Mouse (Mus musculus) forebrain, embryonic 16.5 days (tissue): ENCODE results near the gene Nr1h3. TPM values are rescaled to one million over a fixed set of nuclear protein-coding genes. Genes with fewer than 3 reads are reported as not detected.

Experiments
- ATAC-seq: fragments of 200-750 bp; cut with Nextera tagmentation; 2 replicates; pipeline ENCODE4 v1.8.0; 2017; ENCODE audit warnings: mild to moderate bottlenecking, moderate library complexity
- H3K27ac ChIP-seq: fragments of 300-500 bp; sonication (generic); 2 replicates; pipeline ENCODE4 v1.5.1; 2014; ENCODE audit warnings: low read length, control low read depth
- H3K27me3 ChIP-seq: fragments of 300-500 bp; sonication (generic); replicated peaks from 2 replicates; pipeline ENCODE4 v1.6.1; 2014; ENCODE audit warnings: low read length; ENCODE audit not compliant: control insufficient read depth, insufficient read depth
- H3K36me3 ChIP-seq: fragments of 300-500 bp; sonication (generic); 2 replicates; pipeline ENCODE4 v1.6.1; 2014; ENCODE audit not compliant: control insufficient read depth, insufficient read depth
- H3K4me1 ChIP-seq: fragments of 300-500 bp; sonication (generic); replicated peaks from 2 replicates; pipeline ENCODE4 v1.6.1; 2014; ENCODE audit warnings: low read length; ENCODE audit not compliant: control insufficient read depth, insufficient read depth
- H3K4me2 ChIP-seq: fragments of 300-500 bp; sonication (generic); 2 replicates; pipeline ENCODE4 v1.6.1; 2014; ENCODE audit warnings: mild to moderate bottlenecking, low read length, control low read depth
- H3K4me3 ChIP-seq: fragments of 300-500 bp; sonication (generic); replicated peaks from 2 replicates; pipeline ENCODE4 v1.5.1; 2014; ENCODE audit warnings: mild to moderate bottlenecking, low read length, control low read depth
- H3K9ac ChIP-seq: fragments of 300-500 bp; sonication (generic); replicated peaks from 2 replicates; pipeline ENCODE4 v1.6.1; 2014; ENCODE audit warnings: low read depth, low read length, control low read depth
- H3K9me3 ChIP-seq: fragments of 300-500 bp; sonication (generic); 2 replicates; pipeline ENCODE4 v1.6.1; 2016; ENCODE audit warnings: low read length; ENCODE audit not compliant: control insufficient read depth
- WGBS: fragments of 180-500 bp; shearing (Covaris S2); extraction: QIAGEN DNeasy Blood & Tissue Kit; methylation state at CpG from one replicate; pipeline ENCODE4 v1.1.7; 2014; 5-methylcytosine and 5-hydroxymethylcytosine counted together
- polyA plus RNA-seq: library from polyadenylated mRNA; unstranded; fragments of >200 nt; fragmentation: Nextera tagmentation; extraction: Ambion mirVana; gene quantifications from 2 replicates; pipeline ENCODE4 v1.2.1, GENCODE M21; 2015

Nr1h3 gene
- polyA plus RNA-seq, 1 experiment from 2014 or later, result 2.6 TPM

DNA sequence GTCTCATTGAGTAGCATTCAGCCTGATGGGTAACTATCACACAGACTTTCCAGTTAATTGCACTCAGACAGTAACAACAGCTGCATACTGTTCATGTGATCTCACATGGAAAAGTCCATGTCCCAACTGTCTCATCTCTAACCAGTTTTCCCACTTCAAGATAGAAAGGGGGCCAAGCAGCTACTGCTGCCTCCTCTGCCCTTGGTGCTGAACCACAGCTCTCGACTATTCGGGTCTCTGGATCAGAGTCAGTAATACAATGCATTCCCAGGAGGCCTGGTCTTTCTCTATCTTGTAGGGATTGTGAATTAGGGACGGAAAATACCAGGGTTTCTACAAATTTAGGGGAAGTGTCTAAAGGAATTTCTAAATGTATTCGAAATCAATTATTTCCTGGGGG lies 22.8 kb downstream of the Nr1h3 start:
- no peak overlapping the region for H3K9ac ChIP-seq
- H3K27me3 ChIP-seq, result no peaks in the 10 kb centered on the region
- H3K4me1 ChIP-seq, result peaks cover 28% of the 10 kb centered on the region
- H3K4me2 ChIP-seq, result no peak overlapping the region
- 47% methylated on average over 4 of the region's 4 CpGs for WGBS
- no peak overlapping the region for H3K27ac ChIP-seq
- peaks cover 8% of the 10 kb centered on the region for H3K36me3 ChIP-seq
- ATAC-seq, result no peak
- no peak overlapping the region for H3K4me3 ChIP-seq
- H3K9me3 ChIP-seq, result no peaks in the 10 kb centered on the region

DNA sequence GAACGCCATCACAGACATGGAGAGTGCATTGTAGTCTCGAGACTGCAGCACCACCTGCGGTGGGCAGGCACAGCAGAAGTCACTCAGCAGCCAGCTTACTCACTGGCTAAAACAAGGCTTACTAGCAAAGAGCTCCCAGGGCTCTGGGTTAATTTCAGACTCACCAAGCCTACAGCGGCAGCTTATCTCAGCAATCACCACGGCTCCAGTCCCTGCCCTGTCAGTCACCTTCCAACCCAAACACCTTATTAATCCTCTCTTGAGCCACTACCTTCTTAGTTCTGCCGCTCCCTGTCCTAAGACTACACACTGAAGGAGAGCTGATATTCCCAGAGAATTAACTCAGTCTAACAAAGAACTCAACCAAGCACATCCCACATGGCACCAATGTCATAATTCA lies 26.4 kb downstream of the Nr1h3 start:
- H3K4me2 ChIP-seq, result no peak overlapping the region
- no peak overlapping the region for H3K4me3 ChIP-seq
- 71% methylated on average over 6 of the region's 6 CpGs for WGBS
- H3K9me3 ChIP-seq, result no peaks in the 10 kb centered on the region
- no peak overlapping the region for H3K27ac ChIP-seq
- peaks cover 16% of the 10 kb centered on the region for H3K4me1 ChIP-seq
- H3K27me3 ChIP-seq, result no peaks in the 10 kb centered on the region
- peaks cover 20% of the 10 kb centered on the region for H3K36me3 ChIP-seq
- H3K9ac ChIP-seq, result no peak overlapping the region
- ATAC-seq, result no peak

DNA sequence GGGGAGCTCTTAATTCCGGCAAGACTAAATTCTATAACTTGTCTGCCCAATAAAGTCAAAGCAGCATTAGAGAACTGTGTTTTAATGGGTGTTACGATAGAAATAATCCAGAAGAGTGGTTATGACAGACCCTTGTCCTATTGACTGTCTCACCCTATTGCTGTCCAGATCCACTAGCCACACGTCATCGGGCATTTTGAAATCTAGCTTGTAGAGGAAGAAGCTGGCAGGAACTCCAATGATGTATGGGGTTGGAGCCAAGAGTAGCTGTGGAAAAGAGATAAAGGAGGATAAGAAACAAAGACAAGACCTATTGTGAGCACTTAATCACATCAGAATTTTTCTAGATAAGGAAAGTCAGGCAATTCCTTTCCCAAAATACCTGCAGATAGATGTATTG lies 27.1 kb downstream of the Nr1h3 start:
- WGBS, result 89% methylated on average over 4 of the region's 4 CpGs
- Histone ChIP-seq H3K27ac (no peak overlapping the region), H3K4me1 (peaks cover 9% of the 10 kb centered on the region), H3K9me3 (no peaks in the 10 kb centered on the region), H3K36me3 (peaks cover 22% of the 10 kb centered on the region), H3K27me3 (no peaks in the 10 kb centered on the region), H3K9ac (no peak overlapping the region), H3K4me3 (no peak overlapping the region), H3K4me2 (no peak overlapping the region)
- ATAC-seq, result no peak

DNA sequence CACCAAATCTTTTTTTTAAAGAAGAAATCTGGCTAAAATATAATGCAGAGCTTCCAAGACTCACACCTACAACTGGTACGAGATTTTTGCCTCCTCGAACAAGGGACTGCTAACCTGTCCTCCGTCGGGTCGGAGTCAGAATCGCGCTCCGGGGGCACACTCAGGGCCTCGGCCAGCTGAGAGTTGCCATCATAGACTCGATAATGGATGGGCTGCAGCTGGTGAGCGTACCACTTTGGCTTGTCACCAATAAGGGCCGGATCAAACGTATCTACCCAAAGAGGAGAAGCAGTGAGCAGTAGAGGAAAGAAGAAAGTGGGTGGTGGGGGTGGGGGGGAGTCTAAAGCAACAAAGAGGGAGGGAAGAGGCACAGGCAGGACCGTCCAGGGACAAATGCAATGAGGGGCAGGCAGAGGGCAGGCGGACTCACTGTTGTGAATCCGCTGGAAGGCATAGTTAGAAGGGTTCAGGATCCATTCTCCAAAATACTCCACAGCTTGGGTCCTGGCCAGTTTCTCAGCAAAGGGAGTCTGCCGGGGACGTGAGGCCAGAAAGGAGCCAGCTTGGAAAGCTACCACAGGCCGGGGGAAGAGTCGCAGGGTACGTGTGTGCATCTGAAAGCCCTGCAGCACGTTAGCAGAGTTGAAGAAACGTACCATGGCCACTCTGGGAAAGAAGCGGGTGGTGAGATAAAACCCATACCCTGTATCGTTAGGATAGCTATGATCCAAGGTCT lies 32.9 kb downstream of the Nr1h3 start:
- Histone ChIP-seq H3K36me3 (peaks cover 40% of the 10 kb centered on the region), H3K4me2 (no peak overlapping the region), H3K9me3 (no peaks in the 10 kb centered on the region), H3K4me3 (no peak overlapping the region), H3K27me3 (no peaks in the 10 kb centered on the region), H3K9ac (no peak overlapping the region), H3K4me1 (no peaks in the 10 kb centered on the region), H3K27ac (no peak overlapping the region)
- ATAC-seq, result no peak
- WGBS, result 88% methylated on average over 25 of the region's 25 CpGs

DNA sequence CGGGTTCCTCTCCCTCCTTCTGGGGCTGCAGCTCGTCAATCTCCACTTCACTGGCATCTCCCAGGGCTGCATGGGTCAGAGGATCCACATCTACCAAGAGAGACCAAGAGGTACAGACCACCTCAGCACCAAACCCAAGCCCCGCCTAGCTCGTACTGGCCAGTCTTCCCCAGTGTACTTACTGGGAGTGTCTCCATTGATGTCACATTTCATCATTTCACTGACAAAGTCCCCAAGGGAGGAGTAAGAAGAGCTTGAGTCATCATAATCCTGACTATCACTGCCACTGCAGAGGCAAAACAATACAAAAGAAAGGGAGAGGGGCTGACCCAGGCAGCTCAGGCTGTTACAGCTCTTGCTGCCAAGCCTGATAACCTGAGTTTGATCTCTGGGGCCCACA lies 35.0 kb downstream of the Nr1h3 start:
- no peak for ATAC-seq
- Histone ChIP-seq H3K4me1 (no peaks in the 10 kb centered on the region), H3K36me3 (peaks cover 45% of the 10 kb centered on the region), H3K27ac (no peak overlapping the region), H3K4me2 (no peak overlapping the region), H3K9me3 (no peaks in the 10 kb centered on the region), H3K9ac (no peak overlapping the region), H3K4me3 (no peak overlapping the region), H3K27me3 (no peaks in the 10 kb centered on the region)
- WGBS, result 82% methylated on average over 4 of the region's 4 CpGs

DNA sequence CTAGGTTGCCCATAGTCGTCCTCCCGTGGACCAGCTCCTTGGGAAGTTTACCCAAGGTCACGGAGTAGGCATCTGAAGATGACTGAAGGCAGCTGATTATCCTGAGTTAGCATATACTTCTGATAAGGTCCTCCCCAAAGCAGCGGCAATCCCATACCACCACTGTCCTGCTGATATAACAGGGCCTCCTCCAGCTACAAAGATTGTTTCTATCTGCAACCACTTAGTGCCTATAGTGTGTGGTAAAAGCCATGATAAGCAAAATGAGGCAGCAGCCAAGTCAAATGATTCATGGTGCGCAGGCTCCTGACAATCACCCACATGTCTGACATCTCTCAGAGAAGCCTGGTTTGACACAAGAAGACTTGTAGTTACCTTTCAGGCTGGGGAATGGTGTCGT lies 37.6 kb downstream of the Nr1h3 start:
- no peak overlapping the region for H3K4me2 ChIP-seq
- ATAC-seq, result no peak
- no peak overlapping the region for H3K27ac ChIP-seq
- H3K4me1 ChIP-seq, result no peaks in the 10 kb centered on the region
- WGBS, result 89% methylated on average over 6 of the region's 6 CpGs
- peaks cover 48% of the 10 kb centered on the region for H3K36me3 ChIP-seq
- H3K9me3 ChIP-seq, result no peaks in the 10 kb centered on the region
- H3K4me3 ChIP-seq, result no peak overlapping the region
- H3K9ac ChIP-seq, result no peak overlapping the region
- no peaks in the 10 kb centered on the region for H3K27me3 ChIP-seq

DNA sequence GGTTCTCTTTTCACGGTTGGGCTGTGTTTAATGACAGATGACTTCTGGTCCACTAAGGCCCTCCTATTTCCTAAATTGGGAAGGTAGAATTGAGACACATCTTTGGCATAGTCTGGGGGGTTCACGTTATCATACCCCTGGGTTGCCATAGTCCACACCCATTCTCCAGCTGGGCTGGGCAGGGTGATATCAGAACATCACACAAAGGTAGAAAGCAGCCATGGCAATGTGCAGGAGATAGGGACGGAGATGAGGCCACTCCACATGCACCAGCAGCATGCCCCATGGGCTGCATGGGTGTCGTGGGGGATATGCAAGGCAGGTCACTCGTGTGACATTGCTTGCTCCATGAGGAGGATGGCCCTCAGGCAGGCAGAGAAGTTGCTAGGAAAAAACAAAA lies 39.1 kb downstream of the Nr1h3 start:
- Histone ChIP-seq H3K9me3 (no peaks in the 10 kb centered on the region), H3K27ac (no peak overlapping the region), H3K4me1 (no peaks in the 10 kb centered on the region), H3K4me2 (no peak overlapping the region), H3K27me3 (no peaks in the 10 kb centered on the region), H3K36me3 (peaks cover 44% of the 10 kb centered on the region), H3K9ac (no peak overlapping the region), H3K4me3 (no peak overlapping the region)
- 92% methylated on average over 5 of the region's 5 CpGs for WGBS
- ATAC-seq, result no peak

DNA sequence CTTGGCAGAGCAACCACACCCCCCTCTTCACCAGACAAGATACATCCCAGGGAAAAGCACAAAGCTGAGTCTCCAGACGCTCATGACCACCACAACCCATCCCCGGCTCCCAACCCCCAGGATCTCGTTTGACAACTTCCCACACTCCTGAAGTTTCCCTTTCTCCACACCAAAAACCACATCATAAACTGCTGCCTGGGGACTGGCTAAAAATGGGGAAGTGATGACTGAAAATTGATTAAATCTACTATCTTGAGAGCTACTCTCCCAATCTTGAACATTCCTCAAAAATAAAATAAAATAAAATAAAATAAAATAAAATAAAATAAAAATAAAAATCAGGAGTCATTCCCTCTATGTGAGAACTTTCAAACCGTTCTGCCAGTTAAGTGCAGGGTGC lies 39.7 kb downstream of the Nr1h3 start:
- no peaks in the 10 kb centered on the region for H3K9me3 ChIP-seq
- no peak overlapping the region for H3K27ac ChIP-seq
- H3K9ac ChIP-seq, result no peak overlapping the region
- no peak for ATAC-seq
- H3K4me1 ChIP-seq, result no peaks in the 10 kb centered on the region
- H3K4me3 ChIP-seq, result no peak overlapping the region
- H3K36me3 ChIP-seq, result peaks cover 48% of the 10 kb centered on the region
- no peak overlapping the region for H3K4me2 ChIP-seq
- 93% methylated on average over 4 of the region's 4 CpGs for WGBS
- no peaks in the 10 kb centered on the region for H3K27me3 ChIP-seq

DNA sequence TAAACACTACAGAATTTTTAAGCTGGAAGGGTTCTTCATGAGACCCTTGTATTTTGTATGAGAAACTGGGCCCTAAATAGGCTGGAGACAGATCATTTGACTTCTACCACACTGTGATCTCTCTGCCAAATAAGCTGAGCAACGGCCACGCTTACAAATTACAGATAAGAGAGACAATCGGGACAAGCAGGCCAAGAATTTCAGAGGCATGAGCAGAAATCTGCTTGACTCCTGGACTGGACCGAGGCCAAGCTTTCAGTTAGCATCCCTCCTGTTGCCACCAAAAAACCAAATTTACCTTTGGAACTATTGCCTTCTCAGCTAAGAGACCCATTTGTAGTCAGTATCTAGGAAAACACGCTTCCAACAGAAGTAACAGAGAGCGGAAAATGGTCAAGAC lies 42.0 kb downstream of the Nr1h3 start:
- Histone ChIP-seq H3K27ac (no peak overlapping the region), H3K4me3 (no peak overlapping the region), H3K4me1 (no peaks in the 10 kb centered on the region), H3K27me3 (no peaks in the 10 kb centered on the region), H3K9ac (no peak overlapping the region), H3K9me3 (no peaks in the 10 kb centered on the region), H3K4me2 (no peak overlapping the region), H3K36me3 (peaks cover 49% of the 10 kb centered on the region)
- 98% methylated on average over 6 of the region's 6 CpGs for WGBS
- ATAC-seq, result no peak
